Mouse (Mus musculus): ENCODE data around the gene Leo1.
"Not testable (repeated sequence)": the region's sequence is repeated elsewhere in the genome, so short reads cannot be mapped to it uniquely, and the experiment has no call there.

Leo1 gene

GRCm38 (mm10) chr9:75468297-75468696 is 27.0 kb downstream of the Leo1 start:
- DNase-seq (ENCODE audit: low read depth) = peak; percentile 61

GRCm38 (mm10) chr9:75477212-75477611 is 35.9 kb downstream of the Leo1 start:
- DNase-seq (ENCODE audit: low read depth) = no peak

GRCm38 (mm10) chr9:75479106-75479725 is 37.9 kb downstream of the Leo1 start:
- no peak for DNase-seq (ENCODE audit: low read depth)

- no peak for DNase-seq (ENCODE audit: low read depth)
These were observed 39.3 kb downstream of the Leo1 start for GRCm38 (mm10) chr9:75480536-75481075.

- DNase-seq (ENCODE audit: low read depth) = no peak
These were observed 43.9 kb downstream of the Leo1 start for GRCm38 (mm10) chr9:75485231-75485630.

- DNase-seq (ENCODE audit: low read depth) = not testable (repeated sequence)
These were observed 46.9 kb downstream of the Leo1 start for GRCm38 (mm10) chr9:75488255-75488654.

GRCm38 (mm10) chr9:75494407-75495005 is 53.2 kb downstream of the Leo1 start:
- DNase-seq (ENCODE audit: low read depth) = no peak

- no peak for DNase-seq (ENCODE audit: low read depth)
These were observed 54.6 kb downstream of the Leo1 start for GRCm38 (mm10) chr9:75495945-75496344.

- DNase-seq (ENCODE audit: low read depth) = no peak
These were observed 57.2 kb downstream of the Leo1 start for GRCm38 (mm10) chr9:75498571-75498970.

- no peak for DNase-seq (ENCODE audit: low read depth)
These were observed 63.0 kb downstream of the Leo1 start for GRCm38 (mm10) chr9:75504311-75504710.

- DNase-seq (ENCODE audit: low read depth) = no peak
These were observed 70.1 kb downstream of the Leo1 start for GRCm38 (mm10) chr9:75511236-75511939.

GRCm38 (mm10) chr9:75515464-75516113 is 74.3 kb downstream of the Leo1 start:
- DNase-seq (ENCODE audit: low read depth) = peak; percentile 72
